Mouse (Mus musculus) myocyte (in vitro differentiated cells): ENCODE measurements around the gene Derl2. TPM values are rescaled to one million over a fixed set of nuclear protein-coding genes. Genes with fewer than 3 reads are reported as not detected.
A peak's percentile ranks its signal among the peaks of the same experiment; 100 is the strongest.

Experiments
- H3K27me3 ChIP-seq: one replicate; pipeline ENCODE4 v1.6.1; 2011; ENCODE audit not compliant: control insufficient read depth, insufficient read depth, insufficient read length
- H3K36me3 ChIP-seq: one replicate; pipeline ENCODE4 v1.6.1; 2011; ENCODE audit not compliant: control insufficient read depth, insufficient read depth
- H3K4me2 ChIP-seq: one replicate; pipeline ENCODE4 v1.6.1; 2011; ENCODE audit warnings: low read depth, control low read depth
- H3K4me3 ChIP-seq: one replicate; pipeline ENCODE4 v1.5.1; 2011; ENCODE audit warnings: mild to moderate bottlenecking, control low read depth, moderate library complexity
- H3K79me2 ChIP-seq: one replicate; pipeline ENCODE4 v1.6.1; 2011; ENCODE audit not compliant: control insufficient read depth, insufficient read depth
- H3ac ChIP-seq: one replicate; pipeline ENCODE4 v1.6.1; 2011; ENCODE audit not compliant: control insufficient read depth, insufficient read length
- CEBPB ChIP-seq: IDR thresholded peaks from 2 replicates; pipeline ENCODE4 v1.6.1; 2011; ENCODE audit warnings: mild to moderate bottlenecking, moderate library complexity; ENCODE audit not compliant: poor library complexity, insufficient read depth, severe bottlenecking
- E2F4 ChIP-seq: IDR thresholded peaks from one replicate; pipeline ENCODE4 v1.6.1; 2011; ENCODE audit warnings: mild to moderate bottlenecking, control low read depth, moderate library complexity; ENCODE audit not compliant: insufficient read depth
- MAX ChIP-seq: IDR thresholded peaks from one replicate; pipeline ENCODE4 v1.6.1; 2011; ENCODE audit warnings: low read depth, mild to moderate bottlenecking, control low read depth
- MYOD1 ChIP-seq, 3 experiments: IDR thresholded peaks; one replicate each; pipeline ENCODE4 v1.6.1; 2011; ENCODE audit warnings: control low read depth in 2 of 3, low read depth in 2 of 3, mild to moderate bottlenecking in 2 of 3, moderate library complexity in 1 of 3; ENCODE audit not compliant: insufficient read length in 2 of 3, control insufficient read depth in 1 of 3
- MYOG ChIP-seq, 3 experiments: IDR thresholded peaks; one replicate each; pipeline ENCODE4 v1.6.1; 2011; ENCODE audit warnings: control low read depth in 2 of 3, low read depth in 2 of 3, mild to moderate bottlenecking in 2 of 3; ENCODE audit not compliant: insufficient read length in 2 of 3, control insufficient read depth in 1 of 3, insufficient read depth in 1 of 3
- POLR2A ChIP-seq: IDR thresholded peaks from one replicate; pipeline ENCODE4 v1.6.1; 2011; ENCODE audit warnings: low read depth, mild to moderate bottlenecking, control low read depth, moderate library complexity; ENCODE audit not compliant: insufficient read length
- POLR2AphosphoS2 ChIP-seq: IDR thresholded peaks from one replicate; pipeline ENCODE4 v1.6.1; 2011; ENCODE audit warnings: low read depth, control low read depth; ENCODE audit not compliant: insufficient read length
- REST ChIP-seq: IDR thresholded peaks from one replicate; pipeline ENCODE4 v1.6.1; 2011; ENCODE audit warnings: mild to moderate bottlenecking, control low read depth, moderate library complexity; ENCODE audit not compliant: insufficient read depth, insufficient read length
- SRF ChIP-seq: IDR thresholded peaks from one replicate; pipeline ENCODE4 v1.6.1; 2011; ENCODE audit warnings: low read depth; ENCODE audit not compliant: control insufficient read depth, insufficient read length
- TCF12 ChIP-seq: IDR thresholded peaks from one replicate; pipeline ENCODE4 v1.6.1; 2011; ENCODE audit warnings: mild to moderate bottlenecking, control low read depth; ENCODE audit not compliant: poor library complexity, insufficient read depth, severe bottlenecking
- TCF3 ChIP-seq: IDR thresholded peaks from one replicate; pipeline ENCODE4 v1.6.1; 2011; ENCODE audit warnings: low read depth, control low read depth; ENCODE audit not compliant: insufficient read length
- USF1 ChIP-seq: IDR thresholded peaks from one replicate; pipeline ENCODE4 v1.6.1; 2011; ENCODE audit warnings: low read depth, mild to moderate bottlenecking, control low read depth, moderate library complexity
- polyA plus RNA-seq: library from polyadenylated mRNA; unstranded; fragments of >200 nt; fragmentation: generic; extraction: Trizol; gene quantifications from one replicate; pipeline ENCODE4 v1.2.1, GENCODE M21; 2012; ENCODE audit warnings: missing spikeins

The Derl2 gene
- 27.6 TPM for polyA plus RNA-seq

DNA sequence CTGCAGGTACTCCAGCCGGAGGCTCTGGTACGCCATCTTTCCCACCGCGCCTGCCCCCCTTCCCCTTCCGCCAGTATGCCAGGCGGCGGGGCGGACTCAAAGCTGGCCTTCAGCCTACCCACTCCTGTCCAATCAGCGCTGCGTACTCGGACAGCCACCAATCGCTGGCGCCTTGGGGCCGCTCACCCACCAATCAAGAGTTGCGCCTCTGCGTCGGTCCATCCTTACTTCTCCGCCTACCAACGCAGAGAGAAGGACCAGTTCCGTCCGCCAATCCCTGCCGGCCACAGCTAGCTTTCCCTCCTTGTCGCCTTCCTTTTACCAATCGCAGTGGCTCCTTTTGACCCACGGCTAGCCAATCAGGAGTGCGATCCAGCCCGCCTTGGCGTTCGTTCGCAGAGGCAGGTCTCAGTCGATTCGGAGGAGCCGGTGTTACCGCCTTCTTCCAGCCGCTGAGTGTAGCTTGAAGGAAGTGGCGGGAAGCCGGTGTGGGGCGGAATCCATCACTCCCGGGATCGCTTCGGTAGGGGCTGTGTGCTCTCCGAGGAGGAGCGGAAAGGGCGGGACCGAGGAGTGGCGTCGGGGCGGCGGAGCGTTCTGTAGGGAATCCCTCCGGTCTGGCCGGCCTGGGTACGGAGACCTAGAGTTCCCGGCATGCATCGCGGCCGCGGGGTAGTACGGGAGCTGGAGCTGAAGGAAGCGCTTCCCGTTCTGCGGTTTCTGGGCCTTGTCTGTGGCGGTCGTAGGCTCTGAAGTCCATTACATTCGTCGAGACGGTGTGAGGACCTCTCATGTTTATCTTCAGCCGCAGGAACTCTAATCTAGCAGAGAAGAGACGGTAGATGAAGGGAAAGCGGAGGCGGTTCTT is at the start of gene Derl2, which contains the start of gene Mis12:
Derl2 (minus strand) TSS at position 641 of the 868 bp plus-strand sequence.
Mis12 (plus strand) TSS at position 411 of the 868 bp plus-strand sequence.
- Histone ChIP-seq H3K27me3 (no peaks in the 10 kb centered on the region), H3K36me3 (no peaks in the 10 kb centered on the region), H3ac (peak within 1 kb of the TSS; percentile 32), H3K4me3 (peak within 1 kb of the TSS; percentile 70), H3K79me2 (peaks cover 93% of the 10 kb centered on the region), H3K4me2 (peak within 1 kb of the TSS; percentile 96)
- no peak for TF ChIP-seq MAX
- TF ChIP-seq CEBPB, result no peak
- TF ChIP-seq REST, result no peak
- TF ChIP-seq MYOG (IDR thresholded peaks at IDR 0.05; ENCODE audit: control insufficient read depth in 1 of 3, insufficient read depth in 1 of 3, insufficient read length in 2 of 3, low read depth in 2 of 3), result no peak
- TF ChIP-seq E2F4, result peak; percentile 94
- TF ChIP-seq MYOD1 (IDR thresholded peaks at IDR 0.05; ENCODE audit: control insufficient read depth in 1 of 3, insufficient read length in 2 of 3, low read depth in 2 of 3), result no peak
- TF ChIP-seq POLR2A, result peak; percentile 89
- TF ChIP-seq TCF3, result no peak
- TF ChIP-seq POLR2AphosphoS2, result peak; percentile 84
- no peak for TF ChIP-seq TCF12
- TF ChIP-seq SRF, result peak; percentile 59
- no peak for TF ChIP-seq USF1

DNA sequence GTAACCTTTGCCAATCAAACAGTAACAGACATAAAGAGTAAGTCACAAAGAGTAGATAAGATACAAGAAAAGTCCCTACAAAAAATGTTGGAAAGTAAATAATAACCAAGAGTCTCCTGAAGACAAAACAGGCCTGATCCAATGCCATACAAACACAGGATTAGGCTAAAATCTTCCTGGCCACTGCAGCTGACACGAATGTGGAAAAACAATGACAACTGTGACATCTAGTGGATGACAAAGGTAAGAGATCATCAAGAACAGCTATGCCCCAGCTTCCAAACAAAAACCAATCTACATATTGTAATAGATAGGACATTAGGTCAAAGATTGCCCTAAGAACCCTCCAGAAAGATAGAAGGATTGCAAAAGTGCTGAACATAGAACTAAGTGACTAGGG is 32.9 kb upstream of the Derl2 start:
- Histone ChIP-seq H3K27me3 (no peaks in the 10 kb centered on the region), H3K4me3 (no peak overlapping the region), H3K36me3 (no peaks in the 10 kb centered on the region), H3K4me2 (no peak overlapping the region), H3ac (no peak overlapping the region), H3K79me2 (no peaks in the 10 kb centered on the region)
- no peak for TF ChIP-seq E2F4
- no peak for TF ChIP-seq REST
- no peak for TF ChIP-seq POLR2A
- no peak for TF ChIP-seq TCF12
- no peak for TF ChIP-seq MYOG (IDR thresholded peaks at IDR 0.05; ENCODE audit: control insufficient read depth in 1 of 3, insufficient read depth in 1 of 3, insufficient read length in 2 of 3, low read depth in 2 of 3)
- no peak for TF ChIP-seq USF1
- no peak for TF ChIP-seq CEBPB
- no peak for TF ChIP-seq POLR2AphosphoS2
- TF ChIP-seq MYOD1 (IDR thresholded peaks at IDR 0.05; ENCODE audit: control insufficient read depth in 1 of 3, insufficient read length in 2 of 3, low read depth in 2 of 3), result no peak
- no peak for TF ChIP-seq SRF
- no peak for TF ChIP-seq MAX
- TF ChIP-seq TCF3, result no peak

DNA sequence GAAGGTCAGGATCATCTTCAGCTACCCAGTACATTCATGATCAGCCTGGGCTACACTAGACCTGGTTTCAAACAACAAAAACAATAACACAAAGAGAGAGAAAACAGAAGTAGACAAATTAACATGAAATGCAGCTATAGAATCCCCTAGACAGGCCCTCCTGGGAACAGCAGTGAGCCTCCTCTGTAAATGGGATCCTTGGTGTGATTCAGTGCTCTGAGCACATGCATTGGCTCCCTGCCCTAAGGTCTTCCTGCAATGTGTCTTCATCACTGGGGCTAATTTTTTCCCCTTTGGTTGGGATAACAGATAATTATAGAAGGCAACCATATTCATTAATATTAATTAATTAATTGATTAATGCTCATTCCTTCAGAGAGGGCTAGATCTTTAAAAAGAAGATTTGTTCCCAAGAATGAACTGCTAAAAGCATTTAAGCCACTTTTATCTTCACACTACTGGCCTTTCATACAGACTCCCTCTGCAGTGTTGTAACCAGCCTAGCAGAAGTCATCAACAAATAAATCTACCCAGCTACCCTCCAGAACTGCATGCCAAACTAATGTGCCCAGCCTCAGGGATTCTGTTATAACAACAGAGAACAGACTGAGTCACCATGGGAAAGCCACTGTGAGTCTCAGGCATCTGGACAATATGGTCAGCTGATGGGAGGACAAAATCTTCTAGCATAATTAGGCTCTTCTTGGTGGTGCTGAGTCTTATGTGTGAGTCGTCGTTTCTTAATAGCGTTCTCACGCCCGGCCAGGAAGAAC is 20.1 kb upstream of the Derl2 start:
- Histone ChIP-seq H3K4me2 (no peak overlapping the region), H3K79me2 (no peaks in the 10 kb centered on the region), H3K4me3 (no peak overlapping the region), H3ac (no peak overlapping the region), H3K36me3 (no peaks in the 10 kb centered on the region), H3K27me3 (no peaks in the 10 kb centered on the region)
- no peak for TF ChIP-seq MYOG (IDR thresholded peaks at IDR 0.05; ENCODE audit: control insufficient read depth in 1 of 3, insufficient read depth in 1 of 3, insufficient read length in 2 of 3, low read depth in 2 of 3)
- no peak for TF ChIP-seq E2F4
- TF ChIP-seq USF1, result no peak
- no peak for TF ChIP-seq MAX
- no peak for TF ChIP-seq REST
- TF ChIP-seq TCF3, result no peak
- no peak for TF ChIP-seq SRF
- TF ChIP-seq MYOD1 (IDR thresholded peaks at IDR 0.05; ENCODE audit: control insufficient read depth in 1 of 3, insufficient read length in 2 of 3, low read depth in 2 of 3), result no peak
- TF ChIP-seq TCF12, result no peak
- TF ChIP-seq POLR2AphosphoS2, result no peak
- no peak for TF ChIP-seq POLR2A
- TF ChIP-seq CEBPB, result no peak

DNA sequence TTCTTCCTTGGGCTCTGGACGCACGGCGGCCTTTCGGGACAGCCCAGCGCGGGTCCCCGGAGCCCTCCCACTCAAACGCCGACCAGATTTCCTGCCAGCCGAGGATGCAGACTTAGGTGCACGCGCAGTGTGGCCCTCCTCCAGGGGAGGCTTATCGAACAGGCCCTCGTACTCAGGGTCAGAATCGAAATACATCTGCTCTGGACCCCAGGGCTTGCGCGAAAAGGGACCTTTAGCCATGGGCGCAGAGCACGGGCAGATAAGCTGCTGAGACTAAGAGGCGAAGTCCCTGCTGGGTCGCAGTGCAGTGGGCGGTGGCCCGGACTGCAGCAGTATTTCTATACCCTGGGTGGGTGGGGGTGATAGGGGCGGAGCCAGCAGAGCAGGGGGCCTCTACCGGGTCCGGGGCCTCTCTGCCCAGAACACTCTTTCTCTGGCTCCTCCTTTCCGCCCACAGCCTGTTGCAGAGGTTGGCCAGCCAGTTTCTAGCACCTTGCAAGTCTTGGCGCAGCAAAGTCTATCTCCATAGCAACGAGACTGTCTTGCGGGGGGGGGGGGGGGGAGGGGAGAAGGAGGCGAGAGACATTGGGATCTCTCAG is 13.6 kb upstream of the Derl2 start, which contains the start of gene 6330403K07Rik:
6330403K07Rik (minus strand) TSS at position 351 of the 599 bp plus-strand sequence.
- H3K27me3 ChIP-seq, result no peaks in the 10 kb centered on the region
- H3K4me3 ChIP-seq, result no peak within 1 kb of the TSS

More for the DNA sequence above, 13.6 kb upstream of the Derl2 start, which contains the start of gene 6330403K07Rik:
- Histone ChIP-seq H3K36me3 (no peaks in the 10 kb centered on the region), H3K4me2 (no peak within 1 kb of the TSS), H3ac (no peak within 1 kb of the TSS), H3K79me2 (no peaks in the 10 kb centered on the region)
- TF ChIP-seq CEBPB (no peak), MYOG (IDR thresholded peaks at IDR 0.05; ENCODE audit: control insufficient read depth in 1 of 3, insufficient read depth in 1 of 3, insufficient read length in 2 of 3, low read depth in 2 of 3) (no peak), REST (no peak), MAX (no peak), TCF12 (no peak), POLR2AphosphoS2 (no peak), POLR2A (no peak), MYOD1 (IDR thresholded peaks at IDR 0.05; ENCODE audit: control insufficient read depth in 1 of 3, insufficient read length in 2 of 3, low read depth in 2 of 3) (no peak), USF1 (no peak), SRF (no peak), TCF3 (no peak), E2F4 (no peak)
